Mouse (Mus musculus): ENCODE data around the gene Rbm7. TPM values are rescaled to one million over a fixed set of nuclear protein-coding genes. Genes with fewer than 3 reads are reported as not detected.
"Not testable (repeated sequence)": the region's sequence is repeated elsewhere in the genome, so short reads cannot be mapped to it uniquely, and the experiment has no call there.

Rbm7 gene
- polyA plus RNA-seq, 1 experiment from 2014 or later = 123 TPM

- Histone ChIP-seq H3K9me3 (ENCODE audit: low read depth, low read length) (no peaks in the 10 kb centered on the region), H3K27me3 (ENCODE audit: insufficient read depth, low read length) (no peaks in the 10 kb centered on the region), H3K36me3 (ENCODE audit: insufficient read depth) (peaks cover 35% of the 10 kb centered on the region), H3K4me3 (ENCODE audit: low read depth, low read length) (no peak overlapping the region), H3K27ac (ENCODE audit: low read depth) (no peak overlapping the region), H3K4me2 (no peak overlapping the region), H3K9ac (no peak overlapping the region), H3K4me1 (ENCODE audit: insufficient read depth) (no peaks in the 10 kb centered on the region)
- DNase-seq (no peak), ATAC-seq (ENCODE audit: insufficient read depth) (no peak)
- 81% methylated on average over 15 of the region's 15 CpGs for WGBS
- TF ChIP-seq CTCF (IDR thresholded peaks at IDR 0.05; ENCODE audit: low read depth) = no peak
Observed at GRCm38 (mm10) chr9:48472441-48473025, 22.6 kb downstream of the Rbm7 start.

GRCm38 (mm10) chr9:48467471-48467870, 27.6 kb downstream of the Rbm7 start:
- not testable (repeated sequence) for H3K4me1 ChIP-seq (ENCODE audit: insufficient read depth); H3K27ac ChIP-seq (ENCODE audit: low read depth); H3K9ac ChIP-seq; ATAC-seq (ENCODE audit: insufficient read depth); H3K4me3 ChIP-seq (ENCODE audit: low read depth, low read length); H3K27me3 ChIP-seq (ENCODE audit: insufficient read depth, low read length); DNase-seq; H3K9me3 ChIP-seq (ENCODE audit: low read depth, low read length); H3K4me2 ChIP-seq
- H3K36me3 ChIP-seq (ENCODE audit: insufficient read depth) = peaks cover 29% of the 10 kb centered on the region
- 95% methylated on average over 5 of the region's 5 CpGs for WGBS

- no peaks in the 10 kb centered on the region for H3K27me3 ChIP-seq (ENCODE audit: insufficient read depth, low read length)
- no peak overlapping the region for H3K9ac ChIP-seq
- H3K4me2 ChIP-seq = no peak overlapping the region
- H3K9me3 ChIP-seq (ENCODE audit: low read depth, low read length) = no peaks in the 10 kb centered on the region
- 61% methylated on average over 3 of the region's 3 CpGs for WGBS
- DNase-seq = peak; percentile 79
- H3K4me3 ChIP-seq (ENCODE audit: low read depth, low read length) = no peak overlapping the region
- H3K27ac ChIP-seq (ENCODE audit: low read depth) = no peak overlapping the region
- no peaks in the 10 kb centered on the region for H3K4me1 ChIP-seq (ENCODE audit: insufficient read depth)
- no peak for ATAC-seq (ENCODE audit: insufficient read depth)
- TF ChIP-seq CTCF (IDR thresholded peaks at IDR 0.05; ENCODE audit: low read depth) = peak; percentile 87
- H3K36me3 ChIP-seq (ENCODE audit: insufficient read depth) = peaks cover 29% of the 10 kb centered on the region
Observed at GRCm38 (mm10) chr9:48466804-48467203, 28.3 kb downstream of the Rbm7 start.

GRCm38 (mm10) chr9:48465671-48466070, 29.4 kb downstream of the Rbm7 start:
- Histone ChIP-seq H3K27ac (ENCODE audit: low read depth) (no peak overlapping the region), H3K4me1 (ENCODE audit: insufficient read depth) (no peaks in the 10 kb centered on the region), H3K4me2 (no peak overlapping the region), H3K36me3 (ENCODE audit: insufficient read depth) (peaks cover 21% of the 10 kb centered on the region), H3K9ac (no peak overlapping the region), H3K27me3 (ENCODE audit: insufficient read depth, low read length) (no peaks in the 10 kb centered on the region), H3K9me3 (ENCODE audit: low read depth, low read length) (no peaks in the 10 kb centered on the region), H3K4me3 (ENCODE audit: low read depth, low read length) (no peak overlapping the region)
- ATAC-seq (ENCODE audit: insufficient read depth) (no peak), DNase-seq (peak; percentile 16)
- 96% methylated on average over 3 of the region's 3 CpGs for WGBS
- peak; percentile 47 for TF ChIP-seq CTCF (IDR thresholded peaks at IDR 0.05; ENCODE audit: low read depth)

GRCm38 (mm10) chr9:48461545-48461944, 33.6 kb downstream of the Rbm7 start:
- WGBS = 86% methylated on average over 3 of the region's 3 CpGs
- Histone ChIP-seq H3K27me3 (ENCODE audit: insufficient read depth, low read length) (no peaks in the 10 kb centered on the region), H3K4me2 (no peak overlapping the region), H3K4me1 (ENCODE audit: insufficient read depth) (no peaks in the 10 kb centered on the region), H3K9me3 (ENCODE audit: low read depth, low read length) (no peaks in the 10 kb centered on the region), H3K36me3 (ENCODE audit: insufficient read depth) (no peaks in the 10 kb centered on the region), H3K4me3 (ENCODE audit: low read depth, low read length) (no peak overlapping the region), H3K27ac (ENCODE audit: low read depth) (no peak overlapping the region), H3K9ac (no peak overlapping the region)
- DNase-seq (no peak), ATAC-seq (ENCODE audit: insufficient read depth) (no peak)
- no peak for TF ChIP-seq CTCF (IDR thresholded peaks at IDR 0.05; ENCODE audit: low read depth)

- Histone ChIP-seq H3K36me3 (ENCODE audit: insufficient read depth) (no peaks in the 10 kb centered on the region), H3K4me2 (no peak overlapping the region), H3K4me3 (ENCODE audit: low read depth, low read length) (no peak overlapping the region), H3K27me3 (ENCODE audit: insufficient read depth, low read length) (no peaks in the 10 kb centered on the region), H3K27ac (ENCODE audit: low read depth) (no peak overlapping the region), H3K9me3 (ENCODE audit: low read depth, low read length) (no peaks in the 10 kb centered on the region), H3K9ac (no peak overlapping the region), H3K4me1 (ENCODE audit: insufficient read depth) (no peaks in the 10 kb centered on the region)
- 82% methylated on average over 8 of the region's 8 CpGs for WGBS
- ATAC-seq (ENCODE audit: insufficient read depth) (no peak), DNase-seq (no peak)
- TF ChIP-seq CTCF (IDR thresholded peaks at IDR 0.05; ENCODE audit: low read depth) = no peak
Observed at GRCm38 (mm10) chr9:48460720-48461119, 34.4 kb downstream of the Rbm7 start.

- DNase-seq = no peak
- Histone ChIP-seq H3K9me3 (ENCODE audit: low read depth, low read length) (no peaks in the 10 kb centered on the region), H3K4me1 (ENCODE audit: insufficient read depth) (no peaks in the 10 kb centered on the region), H3K36me3 (ENCODE audit: insufficient read depth) (no peaks in the 10 kb centered on the region), H3K27ac (ENCODE audit: low read depth) (no peak overlapping the region), H3K4me3 (ENCODE audit: low read depth, low read length) (no peak overlapping the region), H3K27me3 (ENCODE audit: insufficient read depth, low read length) (no peaks in the 10 kb centered on the region), H3K9ac (no peak overlapping the region), H3K4me2 (no peak overlapping the region)
- no peak for TF ChIP-seq CTCF (IDR thresholded peaks at IDR 0.05; ENCODE audit: low read depth)
- WGBS = 91% methylated on average over 5 of the region's 5 CpGs
- no peak for ATAC-seq (ENCODE audit: insufficient read depth)
Observed at GRCm38 (mm10) chr9:48459391-48459790, 35.7 kb downstream of the Rbm7 start.

GRCm38 (mm10) chr9:48458879-48459278, 36.2 kb downstream of the Rbm7 start:
- no peak for ATAC-seq (ENCODE audit: insufficient read depth)
- Histone ChIP-seq H3K9ac (no peak overlapping the region), H3K4me2 (no peak overlapping the region), H3K4me1 (ENCODE audit: insufficient read depth) (no peaks in the 10 kb centered on the region), H3K4me3 (ENCODE audit: low read depth, low read length) (no peak overlapping the region), H3K36me3 (ENCODE audit: insufficient read depth) (no peaks in the 10 kb centered on the region), H3K27ac (ENCODE audit: low read depth) (no peak overlapping the region), H3K9me3 (ENCODE audit: low read depth, low read length) (no peaks in the 10 kb centered on the region), H3K27me3 (ENCODE audit: insufficient read depth, low read length) (no peaks in the 10 kb centered on the region)
- whole genome bisulfite sequencing = 69% methylated on average over 3 of the region's 3 CpGs
- TF ChIP-seq CTCF (IDR thresholded peaks at IDR 0.05; ENCODE audit: low read depth) = peak; percentile 30
- no peak for DNase-seq
